Mouse (Mus musculus) 3134 (cell line): ENCODE measurements around the gene Cep89.

Experiments
- DNase-seq: peaks from one replicate; pipeline ENCODE4 v3.0.0-alpha.2; 2011; ENCODE audit warnings: low spot score; ENCODE audit not compliant: insufficient read length; ENCODE audit errors: extremely low read depth

The Cep89 gene

DNA sequence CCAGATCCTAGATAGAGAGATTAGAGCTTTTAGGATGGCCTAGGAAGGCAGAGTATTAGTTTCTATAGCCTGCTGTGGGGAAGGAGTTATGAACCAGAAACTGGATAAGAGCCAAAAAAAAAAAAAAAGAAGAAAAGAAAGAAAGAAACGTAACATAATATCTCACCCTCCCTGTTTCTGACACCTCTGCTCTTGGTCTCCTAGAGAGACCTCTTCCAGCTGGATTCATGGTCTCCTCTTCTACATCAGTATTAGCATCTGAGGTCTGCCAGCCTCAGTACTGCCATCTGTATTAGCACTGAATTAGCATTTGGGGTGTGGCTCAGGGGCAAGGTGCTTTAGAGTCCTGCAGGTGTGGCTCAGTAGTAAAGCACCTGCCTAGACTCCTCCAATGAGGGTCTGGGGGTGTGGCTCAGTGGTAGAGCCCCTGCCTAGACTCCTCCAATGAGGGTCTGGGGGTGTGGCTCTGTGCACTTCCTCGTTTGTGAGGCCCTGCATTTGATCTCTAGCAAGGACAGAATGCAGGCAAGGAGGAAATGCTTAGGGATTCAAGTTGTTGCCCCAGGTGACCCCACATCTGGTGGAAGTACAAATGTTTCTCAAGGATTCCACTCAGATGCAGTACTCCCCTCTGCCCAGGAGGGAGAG lies 14.0 kb upstream of the Cep89 start:
- DNase-seq, result no peak

DNA sequence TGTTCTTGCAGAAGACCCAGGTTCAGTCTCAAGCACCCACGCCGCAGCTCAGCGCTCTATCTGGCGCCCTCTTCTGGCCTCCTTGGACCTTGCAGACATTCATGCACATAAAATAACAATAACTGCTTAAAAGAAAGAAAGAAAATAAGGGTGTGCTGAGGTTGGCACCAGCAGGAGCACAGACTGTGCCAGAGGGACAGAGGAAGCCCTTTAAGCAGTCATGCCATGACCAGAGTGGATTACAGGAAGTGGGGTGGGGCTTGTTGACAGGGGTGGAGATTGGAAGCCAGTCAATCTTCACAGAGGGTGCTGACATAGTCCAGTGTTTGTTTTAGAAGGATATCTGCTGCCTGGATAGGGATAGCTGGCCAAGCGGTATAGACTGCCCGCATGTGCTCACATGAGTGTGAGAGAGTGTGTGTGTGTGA lies 10.3 kb upstream of the Cep89 start:
- DNase-seq, result no peak

DNA sequence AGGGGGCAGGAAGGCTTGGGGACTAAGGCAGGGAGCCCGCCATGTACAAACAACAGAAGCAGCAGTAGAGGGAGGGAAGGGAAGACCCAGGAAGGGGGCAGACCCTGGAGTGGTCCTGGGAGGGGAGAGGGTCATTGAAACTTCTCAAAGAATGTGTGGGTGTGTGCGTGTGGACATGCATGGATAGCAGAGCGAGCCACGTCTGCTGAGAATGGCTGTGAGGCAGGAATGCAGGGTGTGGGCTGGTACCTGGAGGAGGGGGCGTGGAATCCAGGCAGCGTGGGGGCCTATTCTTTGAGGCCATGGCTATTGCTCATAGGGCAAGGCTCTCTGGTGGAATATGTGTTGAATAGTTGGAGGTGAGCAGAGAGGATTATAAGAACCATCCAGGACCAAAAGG lies 8.1 kb upstream of the Cep89 start:
- no peak for DNase-seq

DNA sequence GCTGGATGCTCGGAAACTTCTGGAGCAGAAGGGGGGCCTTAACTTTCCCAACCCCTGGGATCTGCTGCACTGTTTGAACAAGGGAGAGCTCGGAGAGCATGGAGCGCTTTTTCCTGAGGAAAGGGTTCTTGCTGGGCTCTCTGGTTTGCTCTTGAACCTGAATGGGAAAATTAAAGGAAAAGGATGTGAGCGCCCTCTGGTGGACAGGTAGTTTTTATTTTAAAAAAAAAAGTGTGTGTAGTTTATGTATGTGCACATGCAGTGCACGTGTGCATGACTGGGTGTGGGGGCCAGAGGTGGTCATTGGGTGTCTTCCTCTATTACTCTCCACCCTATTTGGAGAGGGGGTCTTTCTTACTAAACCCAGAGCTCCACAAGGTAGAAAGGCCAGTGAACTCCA lies 3.9 kb upstream of the Cep89 start:
- DNase-seq, result no peak

DNA sequence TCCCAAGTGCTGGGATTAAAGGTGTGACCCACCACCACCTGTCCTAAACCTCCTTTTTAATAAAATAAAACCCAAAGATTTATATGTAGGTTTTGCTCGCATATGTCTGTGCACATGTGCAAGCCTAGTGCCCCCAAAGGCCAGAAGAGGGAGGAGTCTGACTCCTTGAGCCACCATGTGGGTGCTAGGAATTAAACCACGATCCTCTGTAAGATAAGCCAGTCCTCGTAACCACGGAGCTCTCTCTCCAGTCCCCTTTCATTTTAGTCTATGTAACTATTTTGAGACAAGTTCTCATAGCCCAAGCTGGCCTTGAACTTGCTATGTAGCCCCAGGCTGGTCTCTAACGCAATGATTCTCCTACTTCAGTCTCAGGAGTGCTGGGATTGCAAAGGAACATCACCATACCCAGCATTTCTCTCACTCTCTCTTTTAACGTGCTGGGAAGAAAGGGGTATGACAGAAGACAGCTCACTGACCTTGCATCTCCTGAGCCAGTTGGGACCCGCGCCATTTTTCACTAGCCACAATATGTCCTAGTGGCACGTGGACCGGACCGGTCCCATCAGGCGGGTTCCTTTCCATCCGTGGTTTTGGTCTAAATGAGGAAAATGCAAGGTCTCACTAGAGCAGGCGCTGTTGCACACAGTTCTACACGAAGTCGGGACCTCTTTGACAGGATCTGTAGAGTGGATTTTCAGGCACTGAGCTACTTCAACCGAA lies 940 bp upstream of the Cep89 start:
- peak; percentile 21 for DNase-seq

DNA sequence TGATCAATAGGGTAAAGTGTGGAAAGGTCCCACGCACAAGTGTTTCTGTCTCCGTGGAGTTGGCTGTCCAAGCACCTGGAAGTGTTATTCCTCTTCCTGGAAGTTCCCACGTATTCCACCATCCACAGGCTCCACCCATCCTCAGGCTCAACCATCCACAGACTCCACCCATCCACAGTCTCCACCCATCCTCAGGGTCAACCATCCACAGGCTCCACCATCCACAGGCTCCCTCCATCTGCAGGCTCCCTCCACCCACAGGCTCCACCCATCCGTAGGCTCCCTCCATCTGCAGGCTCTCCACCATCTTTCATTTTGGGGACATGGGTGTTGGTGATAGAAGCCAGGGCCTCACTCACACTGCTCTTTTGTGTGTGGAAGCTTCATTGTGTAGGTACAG lies 4.3 kb downstream of the Cep89 start:
- no peak for DNase-seq

DNA sequence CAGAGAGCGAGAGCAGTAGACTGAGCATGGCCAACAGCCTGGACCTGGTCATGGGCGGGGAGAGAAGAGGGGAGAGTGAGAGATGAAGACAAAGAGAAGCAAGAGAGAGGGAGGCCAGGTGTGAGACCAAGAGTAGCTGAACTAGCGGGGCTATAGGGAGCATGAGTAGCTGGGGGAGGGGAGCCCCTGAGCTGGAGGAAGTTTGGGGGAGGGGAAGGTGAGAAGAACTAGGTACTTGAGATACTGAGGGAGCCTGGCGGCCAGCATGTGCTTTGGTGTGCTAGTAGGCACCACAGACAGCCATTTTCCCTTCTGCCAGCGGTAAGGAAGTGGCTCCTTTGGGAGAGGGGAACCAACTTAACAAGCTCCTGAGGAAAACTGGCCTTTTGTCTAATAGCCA lies 18.4 kb downstream of the Cep89 start:
- DNase-seq, result no peak

DNA sequence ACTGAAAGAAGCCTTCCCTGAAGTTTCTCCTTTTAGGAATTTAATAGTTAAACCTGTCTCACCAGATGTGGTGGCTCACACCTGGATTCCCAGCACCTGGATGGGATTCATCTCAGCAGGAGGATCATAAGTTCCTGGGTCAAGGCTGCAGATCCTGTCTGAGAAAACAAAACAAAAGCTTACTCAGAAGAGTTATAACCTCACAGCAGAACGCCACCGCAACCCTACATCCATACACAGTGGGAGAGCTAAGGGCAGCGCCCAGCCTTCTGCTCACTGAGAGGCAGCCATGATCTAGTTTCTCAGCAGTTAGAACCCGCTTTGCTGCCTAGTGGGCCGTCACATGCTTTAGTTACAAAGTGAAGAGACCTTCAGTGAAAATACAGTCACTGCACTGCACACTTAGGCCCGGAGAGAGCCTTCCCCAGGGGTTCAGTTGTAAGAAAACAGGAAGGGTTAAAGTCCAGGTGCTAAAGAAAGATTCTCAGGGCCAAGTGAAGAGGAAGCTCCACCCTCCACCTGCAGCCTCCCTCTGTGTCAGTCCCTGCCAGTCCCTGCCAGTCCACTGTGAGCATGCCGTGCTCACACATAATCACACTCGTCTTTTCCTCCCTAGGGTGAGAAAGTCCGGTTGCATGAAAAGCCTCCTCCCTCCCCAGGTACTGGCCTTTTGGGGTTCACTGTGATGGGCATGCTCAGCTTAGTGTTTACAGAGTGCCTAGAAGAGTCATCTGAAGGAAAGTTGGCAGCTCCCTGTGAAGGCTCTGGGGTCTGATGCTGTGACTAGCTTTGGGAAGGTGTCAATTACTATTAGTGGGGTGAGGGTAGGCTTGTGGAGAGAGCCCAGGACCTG lies 19.2 kb downstream of the Cep89 start:
- no peak for DNase-seq

DNA sequence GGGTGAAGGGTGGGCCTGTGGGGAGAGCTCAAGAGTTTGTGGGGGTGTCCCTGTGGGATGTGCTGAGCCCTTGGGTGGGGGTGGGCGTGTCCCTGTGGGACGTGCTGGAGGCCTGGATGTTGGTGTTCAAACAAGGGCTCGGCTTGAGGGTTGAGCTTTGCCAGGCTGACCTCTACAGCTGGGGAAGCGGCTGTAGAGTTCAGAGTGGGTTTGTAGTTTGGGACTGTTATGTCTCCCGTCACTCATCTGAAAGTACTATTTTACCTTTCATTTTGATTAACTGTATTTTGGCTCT lies 19.8 kb downstream of the Cep89 start:
- no peak for DNase-seq

DNA sequence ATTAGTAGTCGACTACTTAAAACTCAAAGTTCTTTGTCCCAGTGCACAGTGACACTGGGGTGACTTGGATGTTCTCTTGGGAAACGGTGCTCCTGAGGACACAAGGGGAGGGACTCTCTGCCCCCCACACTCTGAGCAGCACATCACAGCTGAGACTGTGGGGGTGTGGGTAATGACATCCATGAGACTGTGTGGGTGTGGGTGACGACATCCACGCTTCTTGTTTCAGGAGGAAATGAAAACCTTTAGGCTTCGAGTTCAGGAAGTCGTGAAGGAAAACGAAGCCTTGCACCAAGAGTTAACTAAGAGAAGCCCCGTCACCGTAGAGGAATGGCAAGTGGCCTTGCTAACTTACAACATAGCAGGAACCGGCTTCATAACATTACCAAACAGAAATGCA lies 26.2 kb downstream of the Cep89 start:
- no peak for DNase-seq

DNA sequence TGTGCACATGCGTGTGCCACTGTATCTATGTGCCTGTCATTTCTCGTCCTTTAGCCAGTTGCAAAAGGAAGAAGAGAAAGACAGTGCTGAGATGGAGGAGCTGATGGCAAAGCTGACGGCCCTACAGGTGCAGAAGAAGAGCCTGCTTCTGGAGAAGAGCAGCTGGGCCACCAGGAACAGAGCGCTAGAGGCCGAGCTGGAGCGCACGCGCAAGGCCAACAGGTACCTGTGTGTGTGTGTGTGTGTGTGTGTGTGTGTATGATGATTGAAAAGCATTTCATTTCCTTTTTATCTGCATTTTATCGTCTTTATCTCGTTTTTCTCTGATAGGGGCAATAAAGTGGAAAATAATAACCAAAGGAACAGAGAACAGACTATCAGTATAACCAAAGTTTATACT lies 31.3 kb downstream of the Cep89 start:
- DNase-seq, result no peak

DNA sequence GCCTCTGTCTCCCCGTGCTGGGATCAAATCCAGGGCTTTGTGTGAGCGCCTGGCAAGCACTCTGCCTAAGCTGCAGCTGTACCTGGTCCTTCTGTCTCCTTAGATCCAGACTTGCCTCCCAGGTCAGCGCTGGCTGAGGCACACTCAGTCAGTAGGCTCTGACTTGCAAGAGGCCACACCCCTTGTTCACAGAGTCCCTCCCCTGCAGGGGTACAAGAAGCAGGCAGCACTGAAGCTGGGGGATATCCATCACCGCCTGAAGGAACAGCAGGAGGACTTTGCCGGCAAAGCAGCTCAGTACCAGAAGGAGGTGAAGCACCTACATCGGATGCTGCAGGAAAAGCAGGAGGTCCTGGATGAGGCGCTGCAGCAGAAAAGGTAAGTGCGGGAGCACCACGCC lies 38.4 kb downstream of the Cep89 start:
- no peak for DNase-seq

DNA sequence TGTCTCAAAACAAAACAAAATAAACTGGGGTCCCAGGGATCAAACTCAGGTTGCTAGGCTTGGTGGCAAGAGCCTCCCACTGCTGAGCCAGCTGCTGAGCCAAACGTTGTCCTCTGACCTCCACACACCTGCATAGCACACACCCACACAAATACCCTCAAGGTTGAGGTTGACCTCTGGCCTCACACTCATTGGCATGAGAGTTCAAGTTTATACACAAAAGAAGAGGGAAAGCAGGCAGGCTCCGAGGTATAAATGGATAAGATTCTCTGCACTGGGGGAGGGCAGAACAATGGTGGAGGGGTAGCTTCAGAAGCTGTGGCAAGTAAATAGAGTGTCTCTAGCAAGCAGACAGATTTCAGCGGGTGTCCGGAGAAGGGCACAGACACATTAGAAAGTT lies 50.7 kb downstream of the Cep89 start:
- no peak for DNase-seq

DNA sequence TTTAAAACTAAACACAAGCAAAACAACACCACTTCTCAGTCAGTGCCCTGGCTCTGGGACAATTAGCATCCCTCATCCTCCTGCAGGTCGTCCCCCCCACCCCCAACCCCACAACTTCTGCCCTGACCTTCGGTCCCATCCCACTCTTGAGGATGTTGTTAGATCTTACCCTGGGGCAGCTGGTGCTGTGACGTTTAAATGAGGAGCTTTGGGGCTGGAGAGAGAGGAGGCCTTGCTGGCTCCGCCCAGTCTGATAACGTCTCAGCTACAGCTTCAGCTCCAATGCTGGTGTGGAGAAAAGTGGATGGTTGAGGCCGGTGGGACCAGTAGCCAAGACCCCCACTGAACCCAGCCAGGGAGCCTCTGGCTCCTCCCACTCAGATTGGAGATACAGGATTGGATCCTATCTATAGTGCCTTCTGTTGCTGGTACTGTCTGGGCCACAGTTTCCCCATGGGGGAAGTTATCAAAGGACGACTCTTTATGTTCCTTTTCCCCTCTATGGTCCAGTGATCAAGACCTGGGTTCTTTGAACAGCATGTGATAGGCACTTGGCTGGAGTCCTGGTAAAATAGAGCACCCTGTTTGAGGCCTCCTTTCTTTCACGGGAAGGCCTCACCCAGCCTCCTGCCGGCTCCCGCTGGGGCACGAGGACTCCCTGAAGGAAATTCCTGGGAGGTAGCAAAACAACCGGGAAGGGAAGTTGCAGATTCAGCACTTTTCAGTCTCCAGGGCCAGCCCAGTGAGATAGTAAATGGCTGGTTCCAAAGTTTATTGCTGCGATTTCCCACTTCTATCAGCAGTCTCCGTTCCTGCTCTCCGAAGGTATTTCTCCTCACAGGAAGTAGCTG lies 51.4 kb downstream of the Cep89 start, which contains the start of gene Slc7a9:
Gene Slc7a9 (plus strand): TSS at position 801 of the 851 bp plus-strand sequence.
- DNase-seq, result no peak

DNA sequence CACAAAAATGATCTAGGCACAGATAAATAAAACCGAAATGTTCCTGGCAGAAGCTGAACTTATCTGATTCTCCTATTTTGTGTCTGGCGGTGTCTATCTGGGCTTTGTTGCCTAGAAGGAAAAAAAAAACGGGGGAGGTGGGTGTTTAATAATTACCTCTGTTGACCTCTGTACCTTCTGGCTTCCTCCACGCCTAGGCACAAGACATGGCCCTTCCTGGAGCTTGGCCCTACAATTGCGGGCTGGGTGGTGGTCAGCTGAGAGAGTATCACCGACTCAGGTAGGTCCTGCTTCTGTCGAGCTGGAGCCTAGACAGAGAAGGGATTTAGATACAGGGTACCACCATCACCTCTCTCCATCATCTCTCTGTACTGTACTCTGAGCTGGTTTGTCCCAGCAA lies 52.0 kb downstream of the Cep89 start:
- no peak for DNase-seq

DNA sequence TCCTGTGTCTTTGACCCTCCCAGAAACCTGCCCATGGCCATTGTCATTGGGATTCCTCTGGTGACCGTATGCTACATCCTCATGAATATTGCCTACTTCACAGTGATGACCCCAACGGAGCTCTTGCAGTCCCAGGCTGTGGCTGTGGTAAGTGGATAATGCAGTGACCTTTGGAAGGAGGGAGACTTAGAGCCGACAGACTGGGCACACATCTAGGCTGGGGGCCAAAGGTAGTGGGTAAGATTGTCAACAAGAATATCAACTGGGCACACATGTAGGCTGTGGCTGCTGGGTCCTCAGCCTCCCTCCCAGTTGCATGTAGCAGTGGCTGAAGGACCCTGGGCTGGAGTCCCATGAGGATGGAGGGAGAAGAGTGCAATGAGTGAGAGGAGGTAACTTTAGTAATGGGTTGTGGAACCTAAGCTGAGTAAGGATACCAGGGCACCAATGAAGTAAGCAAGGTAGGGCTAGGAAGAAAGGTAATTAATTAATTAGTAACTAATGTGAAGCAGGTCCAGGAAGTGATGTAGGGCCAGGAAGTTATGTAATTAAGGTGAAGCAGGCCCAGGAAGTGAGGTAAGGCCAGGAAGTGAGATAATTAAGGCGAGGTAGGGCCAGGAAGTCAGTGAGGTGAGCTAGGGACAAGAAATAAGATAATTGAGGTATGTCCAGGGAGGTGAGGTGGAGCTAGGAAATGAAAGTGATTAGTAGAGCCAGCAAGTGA lies 59.4 kb downstream of the Cep89 start:
- no peak for DNase-seq

DNA sequence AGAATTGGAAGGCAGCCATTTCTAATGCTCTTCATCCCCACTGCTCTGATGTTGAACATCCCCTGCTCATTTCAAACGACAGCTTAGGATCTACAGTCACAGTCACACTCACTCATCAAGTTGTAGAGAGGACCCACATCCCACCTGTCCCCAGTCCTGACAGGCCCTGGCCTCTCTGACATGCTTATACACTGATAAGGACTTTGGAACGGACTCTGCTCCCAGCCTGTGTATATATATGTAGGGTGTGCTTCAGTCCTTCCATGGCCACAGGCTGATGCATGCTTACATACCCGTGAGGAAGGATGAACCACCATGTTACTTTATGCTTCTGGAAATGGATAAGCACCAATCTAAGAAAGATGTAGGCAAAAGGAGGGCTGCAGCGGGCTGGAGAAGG lies 64.1 kb downstream of the Cep89 start:
- no peak for DNase-seq

DNA sequence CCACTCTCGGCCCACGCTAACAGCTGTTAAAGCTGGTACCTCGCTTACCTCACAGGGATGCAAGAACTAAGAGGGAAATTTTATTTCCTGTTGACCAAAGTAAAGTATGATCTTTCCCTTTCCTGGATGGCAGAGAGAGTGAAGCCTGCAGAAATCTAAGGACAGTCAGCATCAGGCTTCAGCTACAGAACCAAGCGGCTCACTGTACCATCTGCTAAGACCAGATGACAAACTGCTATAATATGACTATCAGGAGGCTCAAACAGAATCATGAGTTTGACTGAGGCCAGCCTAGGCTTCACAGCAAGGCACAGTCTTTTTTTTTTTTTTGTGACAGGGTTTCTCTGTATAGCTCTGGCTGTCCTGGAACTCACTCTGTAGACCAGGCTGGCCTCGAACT lies 68.2 kb downstream of the Cep89 start:
- DNase-seq, result no peak

DNA sequence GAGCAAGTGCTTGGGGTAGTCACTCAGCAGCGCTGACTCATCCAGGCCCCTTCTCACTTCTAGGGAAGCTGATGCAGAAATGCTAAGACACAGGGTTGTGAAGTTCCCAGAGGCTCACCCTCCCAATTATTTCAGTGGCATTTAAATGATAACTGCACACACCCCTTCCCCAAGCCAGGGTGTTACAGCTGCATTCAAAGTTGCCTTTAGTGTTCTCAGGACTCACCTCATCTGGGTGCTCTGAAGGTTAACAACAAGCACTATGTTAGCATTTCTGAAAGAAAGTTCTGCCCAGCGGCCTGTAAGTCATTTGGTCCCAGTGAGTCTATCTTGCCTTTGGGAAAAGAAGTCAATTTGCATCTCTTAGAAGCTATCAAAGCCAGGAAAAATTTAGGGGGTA lies 71.0 kb downstream of the Cep89 start:
- no peak for DNase-seq

DNA sequence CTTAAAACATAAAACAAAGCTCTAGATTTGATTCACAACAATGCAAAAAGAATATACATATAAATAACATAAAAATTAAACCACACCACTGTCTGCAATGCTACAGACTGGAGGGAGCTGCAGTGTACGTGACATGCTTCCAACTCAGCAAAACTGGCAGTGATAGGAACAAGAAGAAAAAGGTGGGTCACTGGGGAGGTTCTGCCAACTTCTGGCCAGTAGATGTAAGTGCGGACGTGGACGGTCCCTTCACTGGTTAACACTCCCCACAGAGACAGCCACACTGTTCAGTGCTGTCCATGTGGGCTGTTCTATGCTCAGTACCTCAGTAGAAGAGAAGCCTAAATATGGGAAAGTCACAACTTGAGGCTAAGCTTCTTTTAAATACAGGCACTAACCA lies 74.0 kb downstream of the Cep89 start:
- DNase-seq, result no peak
